Mouse (Mus musculus) cerebellum, adult 2 months (tissue): ENCODE results near the gene Negr1.

Experiments used
- CTCF ChIP-seq: fragments of 200-500 bp; IDR thresholded peaks from 2 replicates; pipeline ENCODE4 v1.5.1; 2011; ENCODE audit warnings: low read depth, mild to moderate bottlenecking, control low read depth, low read length, moderate library complexity, borderline replicate concordance; ENCODE audit not compliant: insufficient read depth
- POLR2A ChIP-seq: fragments of 200-500 bp; IDR thresholded peaks from 2 replicates; pipeline ENCODE4 v1.6.1; 2011; ENCODE audit warnings: low read length, control low read depth, borderline replicate concordance; ENCODE audit not compliant: insufficient read depth

- no peak for TF ChIP-seq CTCF
- TF ChIP-seq POLR2A = no peak
Measured at GRCm38 (mm10) chr3:156896552-156896951, 335.0 kb downstream of the Negr1 start.
